ENCODE assay signal across 15 mouse cellular contexts in the genomic region with DNA sequence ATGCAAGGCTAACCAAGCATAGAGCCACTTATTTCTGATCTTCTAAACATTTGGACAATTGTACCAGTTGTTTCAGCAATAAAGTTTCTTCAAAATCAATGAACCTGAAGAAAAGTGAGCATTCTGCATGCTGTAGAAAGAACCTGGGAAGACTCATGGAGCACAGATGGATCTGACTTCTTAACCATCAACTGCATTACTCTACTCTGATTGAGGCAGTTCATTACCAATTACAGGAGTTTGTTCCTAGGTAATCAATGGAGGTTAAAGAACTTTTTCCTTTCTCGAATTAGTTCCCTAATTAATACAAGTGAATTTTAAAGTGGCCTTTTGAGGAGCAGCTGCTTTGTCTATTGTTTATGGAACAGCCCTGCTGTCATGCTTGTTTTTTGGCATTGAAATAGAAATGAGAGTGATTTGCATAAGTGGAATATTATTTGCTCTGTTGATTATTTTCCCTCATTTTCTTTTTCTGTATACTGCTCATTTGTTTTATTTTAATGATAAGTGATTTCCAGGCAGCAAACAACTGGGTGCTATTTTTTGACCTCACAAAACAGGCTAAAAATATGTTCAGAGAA.
"Had no signal": no experiment of that assay in that cellular context is flagged by ENCODE, and none has a peak within 500 bp of the region (broad histone marks: within the 10 kb centered on the region; RNA-seq: fewer than 3 reads in every experiment).

No protein-coding gene starts in this region.

- H3K4me3 ChIP-seq: layer of hippocampus, adult 2 months; limb, embryonic 13.5 days; myocyte; neural tube, embryonic 15.5 days had no signal

- H3K4me1 ChIP-seq: limb, embryonic 13.5 days; neural tube, embryonic 15.5 days had no signal

- H3K36me3 ChIP-seq: limb, embryonic 13.5 days; neural tube, embryonic 15.5 days had no signal

- DNase-seq: kidney, adult 8-10 months; kidney, postnatal 36 days; left cerebral cortex, postnatal 4 days; lung, adult 18-20 months; lung, postnatal 36 days; midbrain, embryonic 14.5 days; thymus, postnatal 4 days had no signal

- H3K4me2 ChIP-seq: limb, embryonic 13.5 days; neural tube, embryonic 15.5 days had no signal

- H3K27ac ChIP-seq: kidney, postnatal 0 days; layer of hippocampus, adult 2 months; limb, embryonic 13.5 days; liver, embryonic 14.5 days; neural tube, embryonic 15.5 days; stomach, postnatal 0 days had no signal

- H3K9ac ChIP-seq: limb, embryonic 13.5 days; liver, embryonic 14.5 days; neural tube, embryonic 15.5 days had no signal

- H3K9me3 ChIP-seq: limb, embryonic 13.5 days; neural tube, embryonic 15.5 days had no signal

- H3K27me3 ChIP-seq: limb, embryonic 13.5 days; neural tube, embryonic 15.5 days had no signal

- ATAC-seq: intestine, postnatal 0 days had no signal
